Mouse (Mus musculus) heart, postnatal 25 days (tissue): ENCODE data around the gene Izumo1. TPM values are rescaled to one million over a fixed set of nuclear protein-coding genes. Genes with fewer than 3 reads are reported as not detected.

Experiments used
- DNase-seq: peaks from one replicate; pipeline ENCODE4 v3.0.0; 2022; ENCODE audit warnings: low spot score
- intact Hi-C: fragments of 180-260 bp; cut with DNase I; formaldehyde crosslinking; loops from one replicate; pipeline ENCODE4 v1.15.1; 2025
- total RNA-seq, 2 experiments: library from RNA; stranded (reverse); gene quantifications; 2 replicates each; pipeline ENCODE4 v1.2.3; 2021

Gene Izumo1
- total RNA-seq: under 1 TPM; 0.21 to 0.39 TPM

GRCm38 (mm10) chr7:45621443-45621842, at the start of gene Izumo1:
Izumo1 (plus strand) TSS chr7:45621811.
- no peak for DNase-seq
- intact Hi-C loops: no loop called here

DNA sequence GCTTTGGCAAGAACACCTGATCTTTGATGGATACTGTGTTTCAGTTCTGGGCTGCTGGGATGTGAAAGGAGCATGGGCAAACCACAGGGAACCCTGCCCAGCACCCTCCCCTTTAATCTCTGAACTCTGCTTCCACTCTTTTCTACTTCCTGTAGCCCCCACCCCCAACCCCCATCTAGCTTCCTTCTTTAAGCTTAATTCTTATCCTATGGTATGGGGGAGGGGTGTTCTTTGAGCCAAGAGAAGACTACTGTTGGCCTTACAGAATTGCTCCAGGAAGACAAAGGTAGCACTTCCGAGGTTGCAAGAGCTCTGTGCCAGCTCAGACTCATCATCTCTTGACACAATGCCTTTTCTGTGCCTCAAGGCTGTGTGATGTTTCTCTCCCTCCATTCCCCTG, 49.6 kb upstream of the Izumo1 start:
- no peak for DNase-seq
- intact Hi-C loops: no loop called here

- no peak for DNase-seq
- intact Hi-C loops: no loop called here
Observed at GRCm38 (mm10) chr7:45573954-45574353, 47.7 kb upstream of the Izumo1 start.

DNA sequence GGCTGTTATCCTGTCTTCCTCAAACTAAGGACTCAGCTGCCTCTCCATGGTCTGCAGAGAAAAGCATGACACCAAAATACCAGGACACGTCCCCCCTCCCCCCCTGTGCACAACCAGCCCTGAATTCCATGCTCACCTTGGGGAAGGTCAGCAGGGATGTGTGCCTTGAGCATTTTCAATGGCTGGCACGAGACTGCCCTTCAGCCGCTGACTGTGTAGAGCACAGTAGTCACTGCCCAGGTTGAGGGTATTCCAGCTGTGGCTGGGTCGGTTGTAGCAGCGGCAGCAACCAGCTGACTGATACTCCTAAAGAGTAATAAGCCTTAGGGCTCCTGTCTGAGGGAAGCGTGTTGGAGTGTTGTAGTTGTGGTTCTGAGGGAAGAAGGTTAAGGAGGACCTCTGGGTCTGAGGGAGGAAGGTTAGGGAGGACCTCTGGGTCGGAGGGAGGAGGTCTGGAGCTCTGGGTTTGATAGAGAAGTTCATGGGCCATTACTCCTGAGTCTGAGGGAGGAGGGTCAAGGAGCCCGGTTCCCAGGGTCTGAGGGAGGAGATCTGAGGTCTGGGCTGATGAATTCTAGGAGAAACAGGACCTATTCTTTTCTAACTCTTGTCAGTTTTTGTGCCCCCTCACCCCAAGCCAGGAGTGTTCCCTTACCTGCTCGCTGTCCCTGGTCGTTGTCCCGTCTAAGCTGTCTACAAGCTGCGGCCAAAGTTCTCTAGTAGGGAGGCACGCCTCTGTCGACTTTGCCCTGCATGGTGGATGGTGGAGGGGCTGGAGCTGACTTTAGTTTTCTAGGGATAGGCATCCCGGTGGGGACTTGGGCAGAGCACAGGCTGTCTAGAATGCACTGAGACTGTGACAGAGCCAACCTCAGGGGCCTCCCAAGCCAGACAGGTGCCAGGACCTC, 46.9 kb upstream of the Izumo1 start:
- no peak for DNase-seq

DNA sequence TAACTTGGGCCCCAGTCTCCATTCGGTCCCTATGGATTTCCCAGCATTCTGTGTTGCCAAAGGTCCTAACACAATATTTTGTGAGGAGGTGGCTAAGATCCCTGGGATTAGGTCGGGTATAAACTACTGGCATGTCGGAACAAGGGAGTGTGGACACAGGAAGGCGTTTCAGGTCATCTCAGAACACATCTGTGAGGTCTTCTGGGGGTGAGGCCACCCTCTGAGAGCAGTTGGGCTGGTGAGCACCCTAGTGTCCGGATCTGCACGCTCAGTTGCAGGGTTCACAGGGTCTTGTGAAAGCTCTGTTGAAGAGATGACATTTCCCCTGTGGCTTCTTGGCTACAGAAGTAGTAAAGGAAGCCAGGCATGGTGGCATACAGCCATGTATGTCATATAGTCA, 35.7 kb upstream of the Izumo1 start:
- intact Hi-C loops: no loop called here

More for the DNA sequence above, 46.9 kb upstream of the Izumo1 start:
- intact Hi-C loops: no loop called here

GRCm38 (mm10) chr7:45587631-45588592, 33.7 kb upstream of the Izumo1 start:
- intact Hi-C loops: no loop called here
- no peak for DNase-seq

More for the DNA sequence above, 35.7 kb upstream of the Izumo1 start:
- no peak for DNase-seq

DNA sequence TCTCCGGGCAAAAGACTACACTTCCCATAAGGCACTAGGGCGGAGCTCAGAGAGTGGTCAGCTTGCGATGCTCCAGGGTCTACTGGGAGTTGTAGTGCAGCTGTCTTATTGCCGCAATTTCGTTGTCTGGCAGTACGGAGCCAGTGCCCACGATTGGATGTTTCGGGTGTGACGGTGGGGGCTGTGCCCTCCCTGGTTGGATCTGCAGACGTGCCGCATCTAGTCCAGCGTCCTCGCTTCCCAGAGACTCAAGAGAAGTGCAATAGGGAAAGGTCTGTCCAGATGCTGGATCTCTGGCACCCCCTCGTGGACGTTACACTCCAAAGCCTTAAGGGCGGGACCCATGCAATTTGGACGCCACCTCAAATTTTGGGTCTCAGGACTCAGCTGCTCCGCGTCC, 32.4 kb upstream of the Izumo1 start:
- intact Hi-C loops: no loop called here
- DNase-seq: peak; percentile 96

GRCm38 (mm10) chr7:45589898-45590297, 31.7 kb upstream of the Izumo1 start:
- intact Hi-C loops: no loop called here
- DNase-seq: no peak

DNA sequence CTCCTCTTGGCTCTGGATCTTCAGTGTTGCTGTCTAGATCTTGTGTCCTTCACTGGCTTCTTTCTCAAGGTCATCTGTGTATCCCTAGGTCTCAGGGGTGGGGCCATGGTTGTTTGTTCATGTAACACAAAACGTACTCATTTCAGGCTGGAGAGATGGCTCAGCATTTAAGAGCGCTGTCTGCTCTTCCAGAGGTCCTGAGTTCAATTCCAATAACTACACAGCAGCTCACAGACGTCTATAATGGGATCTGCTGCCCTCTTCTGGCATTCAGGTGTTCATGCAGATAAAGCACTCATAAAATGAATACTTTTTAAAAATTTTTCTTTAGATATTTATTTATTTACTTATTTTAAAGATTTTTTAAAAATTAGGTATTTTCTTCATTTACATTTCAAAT, 30.7 kb upstream of the Izumo1 start:
- no peak for DNase-seq
- intact Hi-C loops: no loop called here

DNA sequence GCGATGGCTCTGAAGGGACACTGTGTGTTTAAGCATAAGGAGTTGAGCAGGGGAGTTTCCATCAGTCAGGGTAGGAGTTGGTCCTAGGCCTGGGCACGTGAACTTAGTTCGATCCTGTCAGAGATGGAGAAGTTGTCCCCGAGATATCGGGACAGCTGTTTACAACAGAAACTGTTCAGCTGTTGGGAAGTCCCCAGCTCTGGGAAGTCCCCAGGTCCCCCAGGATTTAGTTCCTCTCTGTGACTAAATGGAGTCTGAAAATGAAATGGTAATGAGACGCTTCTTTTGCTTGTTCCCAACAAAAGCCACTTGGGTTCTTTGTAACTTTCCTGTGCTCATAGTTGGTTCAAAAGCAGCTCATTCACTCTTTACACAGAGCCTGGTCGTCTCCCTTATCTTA, 29.7 kb upstream of the Izumo1 start:
- intact Hi-C loops: loop anchor here (1.0 to 2.0 kb wide), 2 partner anchors 36 to 91 kb away; no protein-coding TSS in a partner anchor
- no peak for DNase-seq

GRCm38 (mm10) chr7:45593118-45593815, 28.3 kb upstream of the Izumo1 start:
- intact Hi-C loops: loop anchor here (2.0 kb wide), 1 partner anchor 90 kb away; no protein-coding TSS in a partner anchor
- DNase-seq: no peak

DNA sequence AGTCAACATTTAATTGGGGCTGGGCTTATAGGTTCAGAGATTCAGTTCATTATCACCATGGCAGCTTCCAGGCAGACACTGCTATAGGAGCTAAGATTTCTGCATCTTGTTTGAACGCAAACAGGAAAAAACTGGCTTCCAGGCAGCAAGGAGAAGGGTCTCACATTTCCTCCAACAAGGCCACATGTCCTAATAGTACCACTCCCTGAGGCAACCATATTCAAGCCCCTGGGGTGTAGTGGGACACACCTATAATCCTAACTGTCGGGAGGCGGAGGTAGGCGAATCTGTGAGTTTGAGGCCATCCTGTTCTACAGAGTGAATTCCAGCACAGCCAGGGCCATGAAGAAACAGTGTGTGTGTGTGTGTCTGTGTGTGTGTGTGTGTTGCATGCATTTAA, 26.4 kb upstream of the Izumo1 start:
- intact Hi-C loops: loop anchor here (2.0 kb wide), 1 partner anchor 16 kb away; no protein-coding TSS in a partner anchor
- DNase-seq: no peak

GRCm38 (mm10) chr7:45596107-45596506, 25.5 kb upstream of the Izumo1 start:
- intact Hi-C loops: no loop called here
- DNase-seq: no peak

DNA sequence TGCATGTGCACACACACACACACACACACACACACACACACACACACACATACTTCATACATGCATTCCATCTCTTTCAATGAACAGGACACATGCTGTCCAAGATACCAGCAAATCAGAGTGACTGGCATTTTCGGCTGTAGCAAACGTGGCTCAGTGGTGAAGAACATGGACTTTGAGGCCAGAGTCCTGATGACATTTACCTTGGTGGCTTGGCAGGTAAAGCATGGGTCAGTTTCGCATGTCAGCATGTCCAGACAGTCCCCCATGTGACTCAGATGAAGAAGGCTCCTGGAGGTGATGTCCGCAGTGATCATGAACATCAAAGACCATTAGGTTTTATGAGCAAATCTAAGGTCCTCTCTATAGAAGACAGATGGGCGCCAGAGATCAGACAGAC, 24.6 kb upstream of the Izumo1 start:
- intact Hi-C loops: no loop called here
- no peak for DNase-seq

DNA sequence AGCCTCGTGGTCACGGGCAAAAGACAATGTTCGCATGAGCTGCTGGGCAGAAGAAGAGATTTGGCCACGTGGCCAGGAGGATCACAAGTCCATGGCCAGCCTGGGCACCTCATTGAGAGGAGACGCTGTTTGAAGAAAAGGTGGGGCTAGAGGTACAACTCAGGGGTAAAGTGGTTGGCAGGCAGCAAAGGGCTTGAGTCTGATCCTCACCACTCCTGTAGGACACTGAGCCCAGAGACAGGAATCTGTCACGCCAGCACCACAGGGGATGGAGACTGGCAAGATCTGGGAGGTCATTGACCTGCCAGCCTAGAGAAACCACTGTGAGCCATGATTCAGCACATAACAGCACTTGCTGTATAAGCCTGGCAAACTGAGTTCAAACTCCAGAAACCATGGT, 24.1 kb upstream of the Izumo1 start:
- intact Hi-C loops: no loop called here

GRCm38 (mm10) chr7:45598960-45599879, 22.4 kb upstream of the Izumo1 start:
- no peak for DNase-seq
- intact Hi-C loops: no loop called here

More for the DNA sequence above, 24.1 kb upstream of the Izumo1 start:
- DNase-seq: no peak

GRCm38 (mm10) chr7:45605704-45606289, 15.8 kb upstream of the Izumo1 start:
- intact Hi-C loops: no loop called here
- no peak for DNase-seq

- no peak for DNase-seq
- intact Hi-C loops: no loop called here
Observed at GRCm38 (mm10) chr7:45609511-45609910, 12.1 kb upstream of the Izumo1 start.
